Mouse (Mus musculus) T-helper 1 cell (primary cell): ENCODE results near the gene Hoxd8.

Experiments used
- in situ Hi-C: fragments of 300-600 bp; cut with MboI, MseI; formaldehyde crosslinking; loops from one replicate; pipeline ENCODE4 v1.15.1; 2025; ENCODE audit warnings: high pct_unique_total_duplicates

The Hoxd8 gene

DNA sequence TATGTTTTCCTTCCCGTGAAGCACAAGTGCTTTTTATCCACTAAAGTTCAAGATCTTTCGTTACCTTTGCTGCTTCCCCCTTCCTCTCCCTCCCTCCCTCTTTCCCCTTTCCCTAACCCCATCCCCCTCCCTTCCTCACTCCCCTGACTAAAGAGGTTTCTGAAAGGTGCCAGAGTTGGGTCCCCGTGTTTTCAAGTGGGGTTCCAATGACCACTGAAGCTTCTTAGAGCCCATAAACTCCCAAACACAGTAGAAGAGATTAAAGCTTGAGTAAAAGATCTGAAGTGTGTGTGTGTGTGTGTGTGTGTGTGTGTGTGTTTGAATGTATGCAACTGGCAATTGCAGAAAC lies 35.2 kb upstream of the Hoxd8 start:
- in situ Hi-C loops = loop anchor here (25.0 kb wide), 1 partner anchor 707 kb away; no protein-coding TSS in a partner anchor

GRCm38 (mm10) chr2:74669650-74670235 lies 34.7 kb upstream of the Hoxd8 start:
- in situ Hi-C loops = loop anchor here (25.0 kb wide), 1 partner anchor 707 kb away; no protein-coding TSS in a partner anchor

DNA sequence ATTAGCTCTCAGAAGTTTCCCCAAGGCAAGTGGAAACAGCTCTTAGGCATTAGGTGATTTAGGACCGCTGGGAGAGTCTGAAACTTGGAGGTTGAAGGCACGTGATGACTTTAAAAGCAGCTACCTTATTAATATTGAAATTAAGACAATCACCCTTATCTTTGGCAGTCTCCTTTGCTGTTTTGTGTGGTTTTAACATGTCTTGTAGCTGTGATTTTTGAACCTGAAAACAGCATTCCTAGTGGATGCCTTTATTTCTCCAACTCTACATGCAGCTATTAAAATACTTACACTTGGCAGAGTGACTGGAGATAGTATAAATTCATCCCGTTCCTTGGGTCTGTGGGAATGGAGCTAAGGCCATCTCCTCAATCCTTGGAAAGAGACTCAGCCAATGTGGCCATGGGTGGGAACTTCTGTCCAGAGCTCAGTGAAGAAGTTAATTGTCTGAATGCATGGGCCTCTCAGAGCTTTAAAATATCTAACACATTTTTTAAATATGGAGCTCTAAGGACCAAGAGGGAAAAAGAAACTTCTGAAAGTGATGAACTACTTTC lies 33.7 kb upstream of the Hoxd8 start:
- in situ Hi-C loops = loop anchor here (25.0 kb wide), 1 partner anchor 708 kb away; no protein-coding TSS in a partner anchor

GRCm38 (mm10) chr2:74671847-74672246 lies 32.6 kb upstream of the Hoxd8 start:
- in situ Hi-C loops = loop anchor here (25.0 kb wide), 1 partner anchor 710 kb away; no protein-coding TSS in a partner anchor

GRCm38 (mm10) chr2:74672481-74673362 lies 31.7 kb upstream of the Hoxd8 start:
- in situ Hi-C loops = loop anchor here (25.0 kb wide), 1 partner anchor 710 kb away; no protein-coding TSS in a partner anchor

DNA sequence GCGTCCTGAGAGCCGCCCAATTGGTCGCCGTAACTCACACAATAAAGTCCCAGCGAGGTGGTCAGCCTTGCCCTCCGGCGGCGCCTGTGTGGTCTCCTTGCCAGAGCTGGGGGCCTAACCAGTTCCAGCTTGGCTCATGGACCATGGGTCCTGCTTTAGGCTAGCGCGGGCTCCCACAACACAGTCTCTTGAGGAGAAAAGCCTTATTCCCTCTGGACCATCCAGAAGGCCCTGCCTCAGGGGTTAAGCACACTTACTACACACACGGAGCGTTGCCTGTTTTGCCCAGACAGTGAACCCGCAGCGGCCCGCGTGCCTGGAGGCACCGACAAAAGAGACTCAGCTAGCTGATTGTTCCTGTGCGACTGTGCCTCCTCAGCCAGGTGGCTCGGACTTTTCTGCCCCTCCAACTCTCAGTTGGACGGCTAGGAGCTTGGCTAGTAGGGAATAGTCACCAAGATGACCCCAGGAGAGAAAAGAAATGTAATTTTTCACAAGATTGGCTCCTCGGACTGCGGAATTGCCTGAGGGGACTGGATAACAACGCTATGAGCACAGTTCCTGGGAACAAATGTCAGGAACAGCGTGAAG lies 30.5 kb upstream of the Hoxd8 start:
- in situ Hi-C loops = loop anchor here (25.0 kb wide), 1 partner anchor 712 kb away; no protein-coding TSS in a partner anchor

DNA sequence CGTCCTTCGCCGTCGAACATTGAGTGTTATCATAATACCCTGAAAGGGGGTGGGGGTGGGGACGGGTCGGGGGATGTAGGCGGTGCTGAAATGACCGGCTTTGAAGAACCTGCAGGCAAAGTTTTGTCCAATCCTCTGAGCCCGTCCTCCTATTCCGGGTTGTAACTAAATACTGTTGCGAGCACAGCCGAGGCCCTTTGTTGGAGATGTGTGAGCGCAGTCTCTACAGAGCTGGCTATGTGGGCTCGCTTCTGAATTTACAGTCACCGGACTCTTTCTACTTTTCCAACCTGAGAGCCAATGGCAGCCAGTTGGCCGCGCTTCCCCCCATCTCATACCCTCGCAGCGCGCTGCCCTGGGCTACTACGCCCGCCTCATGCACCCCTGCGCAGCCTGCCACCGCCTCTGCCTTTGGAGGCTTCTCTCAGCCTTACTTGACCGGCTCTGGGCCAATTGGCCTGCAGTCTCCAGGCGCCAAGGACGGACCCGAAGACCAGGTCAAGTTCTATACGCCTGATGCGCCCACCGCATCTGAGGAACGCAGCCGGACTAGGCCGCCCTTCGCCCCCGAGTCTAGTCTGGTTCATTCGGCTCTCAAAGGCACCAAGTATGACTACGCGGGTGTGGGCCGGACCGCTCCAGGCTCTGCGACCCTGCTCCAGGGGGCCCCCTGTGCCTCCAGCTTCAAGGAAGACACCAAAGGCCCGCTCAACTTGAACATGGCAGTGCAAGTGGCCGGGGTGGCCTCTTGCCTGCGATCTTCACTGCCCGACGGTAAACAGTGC lies 29.3 kb upstream of the Hoxd8 start, which contains the start of gene Hoxd12:
Hoxd12 (plus strand) TSS at position 133 of the 785 bp plus-strand sequence.
- in situ Hi-C loops = loop anchor here (25.0 kb wide), 1 partner anchor 713 kb away; no protein-coding TSS in a partner anchor

- in situ Hi-C loops = no loop called here
Measured at GRCm38 (mm10) chr2:74675666-74676282, 28.6 kb upstream of the Hoxd8 start.

- in situ Hi-C loops = no loop called here
Measured at GRCm38 (mm10) chr2:74676376-74677052, 27.9 kb upstream of the Hoxd8 start.

DNA sequence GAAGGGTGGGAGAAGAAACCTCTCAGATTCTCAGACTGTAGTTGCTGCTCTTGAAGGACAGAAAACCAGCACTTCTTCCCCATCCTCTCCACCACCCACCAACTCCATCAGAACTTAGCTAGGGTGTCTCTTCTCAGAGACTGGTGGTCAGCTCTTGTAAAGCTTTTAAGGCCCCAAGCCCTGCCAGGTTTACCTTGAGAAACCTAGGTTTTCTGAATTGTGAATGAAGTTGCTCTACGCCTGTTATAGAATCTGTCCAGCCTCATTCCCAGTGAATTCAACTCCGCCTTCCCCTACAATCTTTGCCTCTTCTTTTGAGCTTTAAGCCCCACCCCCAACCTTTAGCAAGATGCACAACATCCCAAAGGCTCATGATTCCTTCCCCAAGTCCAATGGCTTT lies 27.3 kb upstream of the Hoxd8 start:
- in situ Hi-C loops = no loop called here

DNA sequence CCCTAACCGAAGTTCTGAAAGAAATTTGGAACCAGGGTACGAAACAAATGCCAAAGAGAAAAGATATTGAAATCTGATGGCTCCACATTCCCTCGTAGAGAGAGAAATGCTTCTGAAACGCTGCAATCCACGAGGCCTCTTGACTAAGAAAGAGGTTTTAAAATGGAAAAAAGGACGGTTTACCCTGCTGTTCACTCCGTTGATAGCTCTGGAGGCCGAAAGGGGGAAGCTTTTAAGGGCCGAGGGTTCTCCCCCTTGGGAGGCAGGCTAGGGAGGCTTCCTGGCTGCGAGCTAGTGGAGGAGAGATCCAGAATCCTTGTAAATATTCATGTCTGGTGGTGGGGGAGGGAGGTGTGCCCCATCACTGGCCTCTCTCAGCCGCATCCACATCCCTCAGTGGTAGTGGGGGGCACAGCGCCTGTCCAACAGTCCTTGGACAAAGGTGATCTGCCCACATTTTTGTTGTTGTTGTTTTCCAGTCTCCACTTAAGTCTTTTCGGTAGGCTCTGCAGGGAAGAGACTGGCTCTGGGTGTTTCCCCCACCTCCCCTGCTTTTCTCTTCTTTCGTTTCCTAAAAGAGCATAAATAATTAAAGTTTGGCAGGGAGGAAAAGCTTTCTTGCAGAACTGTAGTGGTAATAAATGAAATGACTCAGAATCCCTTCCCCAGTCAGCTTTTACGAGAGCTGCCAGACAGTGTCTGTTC lies 25.4 kb upstream of the Hoxd8 start, which contains the start of gene Hoxd11:
Hoxd11 (plus strand) TSS at position 667 of the 705 bp plus-strand sequence.
- in situ Hi-C loops = no loop called here

GRCm38 (mm10) chr2:74679596-74679971 lies 24.8 kb upstream of the Hoxd8 start:
- in situ Hi-C loops = no loop called here

- in situ Hi-C loops = loop anchor here (10.0 kb wide), 1 partner anchor 1095 kb away; the partner anchor contains the start of gene Chrna1
Measured at GRCm38 (mm10) chr2:74679980-74680379, 24.4 kb upstream of the Hoxd8 start.

GRCm38 (mm10) chr2:74680561-74681398 lies 23.6 kb upstream of the Hoxd8 start:
- in situ Hi-C loops = loop anchor here (10.0 kb wide), 1 partner anchor 1096 kb away; the partner anchor contains the start of gene Chrna1

- in situ Hi-C loops = loop anchor here (10.0 kb wide), 1 partner anchor 1097 kb away; the partner anchor contains the start of gene Chrna1
Measured at GRCm38 (mm10) chr2:74681594-74682531, 22.6 kb upstream of the Hoxd8 start.

GRCm38 (mm10) chr2:74682796-74683195 lies 21.6 kb upstream of the Hoxd8 start:
- in situ Hi-C loops = loop anchor here (10.0 kb wide), 1 partner anchor 1098 kb away; the partner anchor contains the start of gene Chrna1

DNA sequence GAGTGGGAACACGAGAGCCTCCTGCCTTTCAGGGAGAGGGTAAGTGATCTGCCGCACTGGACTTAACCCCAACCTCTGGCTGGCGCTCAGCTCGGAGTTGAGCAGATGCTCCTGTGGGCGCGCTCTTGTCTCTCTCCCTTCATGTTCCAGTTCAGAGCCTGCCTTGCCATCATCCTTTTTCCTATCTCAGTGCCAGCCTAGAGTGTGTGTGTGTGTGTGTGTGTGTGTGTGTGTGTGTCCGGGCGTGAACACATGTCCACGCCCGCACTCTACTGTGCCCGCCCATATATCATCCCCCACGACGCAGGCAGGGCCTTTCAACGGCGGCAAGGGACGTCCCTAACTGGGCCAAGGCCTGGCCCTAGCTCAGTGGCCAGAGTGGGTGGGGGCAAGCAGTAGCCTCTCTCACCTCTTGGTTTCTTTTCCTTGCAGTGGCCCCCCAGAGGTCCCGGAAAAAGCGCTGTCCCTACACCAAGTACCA lies 20.9 kb upstream of the Hoxd8 start:
- in situ Hi-C loops = loop anchor here (10.0 kb wide), 1 partner anchor 1099 kb away; the partner anchor contains the start of gene Chrna1
